ENCODE assay signal across 28 mouse cellular contexts in the genomic region with DNA sequence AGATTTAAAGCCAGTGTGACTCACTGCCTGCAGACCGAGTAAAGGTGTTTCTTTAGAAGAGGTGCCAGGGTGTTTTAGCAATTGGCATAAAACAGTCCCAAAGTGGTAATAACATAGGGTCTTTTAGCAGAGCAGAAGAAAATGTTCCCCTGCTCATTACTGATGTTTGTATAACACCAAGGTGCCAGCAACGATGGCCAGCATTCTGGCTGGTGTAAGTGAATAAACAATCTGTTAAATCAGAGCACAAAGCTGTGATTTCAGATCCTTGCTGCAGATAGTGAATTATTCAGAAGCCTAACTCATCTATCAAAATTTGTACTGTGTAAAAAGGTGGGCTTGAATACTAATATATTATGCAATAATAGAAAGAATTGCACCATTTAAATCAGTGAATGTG.
DNase-seq lines count a peak whose midpoint lies in the region; ATAC-seq and TF ChIP-seq lines count a peak whose summit lies in the region.
"Had no signal": no experiment of that assay in that cellular context is flagged by ENCODE, and none has a peak within 500 bp of the region (broad histone marks: within the 10 kb centered on the region; RNA-seq: fewer than 3 reads in every experiment).

No protein-coding gene starts in this region.

- DNase-seq in layer of hippocampus, adult 11-12 months (ENCODE audit: low spot score) = peak; percentile 5
- no peak for DNase-seq in layer of hippocampus, postnatal 25 days (ENCODE audit: extremely low spot score in 1 of 2, low spot score in 1 of 2)
- peak; percentile 0 to 26 for DNase-seq in layer of hippocampus, adult 18-20 months (ENCODE audit: low spot score in 2 of 2)
- DNase-seq in layer of hippocampus, postnatal 36 days = peak; percentile 1 to 3
- no peak for DNase-seq in thymus, postnatal 14 days
- no peak for DNase-seq in liver, postnatal 0 days
- DNase-seq: adrenal gland, postnatal 10 days; cerebellum, postnatal 25 days; gastrocnemius, postnatal 14 days; kidney, adult 2 months; kidney, postnatal 36 days; lung, postnatal 36 days; thymus, postnatal 25 days had no signal

- no peak overlapping the region for H3K4me2 ChIP-seq in forebrain, embryonic 15.5 days (replicated peaks)
- no peak overlapping the region for H3K4me2 ChIP-seq in forebrain, embryonic 12.5 days
- no peak overlapping the region for H3K4me2 ChIP-seq in liver, postnatal 0 days (ENCODE audit: low read depth, low read length)
- H3K4me2 ChIP-seq: embryonic facial prominence, embryonic 15.5 days; heart, embryonic 15.5 days; hindbrain, embryonic 12.5 days; intestine, embryonic 15.5 days; liver, embryonic 15.5 days; midbrain, embryonic 12.5 days; neural tube, embryonic 12.5 days had no signal

- no peaks in the 10 kb centered on the region for H3K4me1 ChIP-seq in forebrain, embryonic 15.5 days
- H3K4me1 ChIP-seq in forebrain, embryonic 12.5 days = no peaks in the 10 kb centered on the region
- H3K4me1 ChIP-seq in liver, postnatal 0 days (ENCODE audit: insufficient read depth) = no peaks in the 10 kb centered on the region
- H3K4me1 ChIP-seq: embryonic facial prominence, embryonic 10.5 days; embryonic facial prominence, embryonic 15.5 days; heart, embryonic 10.5 days; heart, embryonic 15.5 days; hindbrain, embryonic 12.5 days; intestine, embryonic 15.5 days; liver, embryonic 15.5 days; megakaryocyte, embryonic 14.5 days; midbrain, embryonic 12.5 days; neural tube, embryonic 12.5 days had no signal

- H3K36me3 ChIP-seq in forebrain, embryonic 15.5 days = no peaks in the 10 kb centered on the region
- no peaks in the 10 kb centered on the region for H3K36me3 ChIP-seq in forebrain, embryonic 12.5 days (replicated peaks)
- H3K36me3 ChIP-seq in liver, postnatal 0 days (replicated peaks; ENCODE audit: insufficient read depth, low read length) = no peaks in the 10 kb centered on the region
- H3K36me3 ChIP-seq: embryonic facial prominence, embryonic 10.5 days; embryonic facial prominence, embryonic 15.5 days; heart, embryonic 10.5 days; heart, embryonic 15.5 days; hindbrain, embryonic 12.5 days; intestine, embryonic 15.5 days; liver, embryonic 15.5 days; midbrain, embryonic 12.5 days; neural tube, embryonic 12.5 days had no signal

- H3K4me3 ChIP-seq in forebrain, embryonic 15.5 days = no peak overlapping the region
- H3K4me3 ChIP-seq in forebrain, embryonic 12.5 days (replicated peaks) = no peak overlapping the region
- H3K4me3 ChIP-seq in liver, postnatal 0 days (ENCODE audit: low read depth, low read length) = no peak overlapping the region
- H3K4me3 ChIP-seq: embryonic facial prominence, embryonic 10.5 days; embryonic facial prominence, embryonic 15.5 days; heart, embryonic 10.5 days; heart, embryonic 15.5 days; hindbrain, embryonic 12.5 days; intestine, embryonic 15.5 days; liver, embryonic 15.5 days; megakaryocyte, embryonic 14.5 days; midbrain, embryonic 12.5 days; myocyte; neural tube, embryonic 12.5 days had no signal

- no peak for TF ChIP-seq EP300 in liver, postnatal 0 days (IDR thresholded peaks at IDR 0.05; ENCODE audit: low read depth)

- no peaks in the 10 kb centered on the region for H3K9me3 ChIP-seq in forebrain, embryonic 15.5 days
- H3K9me3 ChIP-seq in forebrain, embryonic 12.5 days = no peaks in the 10 kb centered on the region
- no peaks in the 10 kb centered on the region for H3K9me3 ChIP-seq in liver, postnatal 0 days (ENCODE audit: low read length)
- H3K9me3 ChIP-seq: embryonic facial prominence, embryonic 10.5 days; embryonic facial prominence, embryonic 15.5 days; heart, embryonic 10.5 days; heart, embryonic 15.5 days; hindbrain, embryonic 12.5 days; intestine, embryonic 15.5 days; liver, embryonic 15.5 days; megakaryocyte, embryonic 14.5 days; midbrain, embryonic 12.5 days; neural tube, embryonic 12.5 days had no signal

- 34% methylated on average over 2 of the region's 2 CpGs for WGBS in forebrain, embryonic 15.5 days
- 66% methylated on average over 2 of the region's 2 CpGs for WGBS in forebrain, embryonic 12.5 days
- 58% methylated on average over 2 of the region's 2 CpGs for WGBS in liver, postnatal 0 days (ENCODE audit: insufficient replicate concordance)

- no peak overlapping the region for H3K9ac ChIP-seq in forebrain, embryonic 15.5 days (replicated peaks)
- no peak overlapping the region for H3K9ac ChIP-seq in forebrain, embryonic 12.5 days
- H3K9ac ChIP-seq in liver, postnatal 0 days (replicated peaks) = no peak overlapping the region
- H3K9ac ChIP-seq: embryonic facial prominence, embryonic 15.5 days; heart, embryonic 15.5 days; hindbrain, embryonic 12.5 days; intestine, embryonic 15.5 days; liver, embryonic 15.5 days; midbrain, embryonic 12.5 days; neural tube, embryonic 12.5 days had no signal

- no peak overlapping the region for H3K27ac ChIP-seq in forebrain, embryonic 15.5 days (replicated peaks)
- no peak overlapping the region for H3K27ac ChIP-seq in forebrain, embryonic 12.5 days
- H3K27ac ChIP-seq in liver, postnatal 0 days (ENCODE audit: low read depth) = no peak overlapping the region
- H3K27ac ChIP-seq: embryonic facial prominence, embryonic 10.5 days; embryonic facial prominence, embryonic 15.5 days; heart, embryonic 10.5 days; heart, embryonic 15.5 days; hindbrain, embryonic 12.5 days; hindbrain, postnatal 0 days; intestine, embryonic 15.5 days; liver, embryonic 15.5 days; midbrain, embryonic 12.5 days; neural tube, embryonic 12.5 days had no signal

- no peak for TF ChIP-seq CTCF in liver, postnatal 0 days (IDR thresholded peaks at IDR 0.05; ENCODE audit: low read depth)

- ATAC-seq in forebrain, embryonic 15.5 days (replicated peaks) = peak; percentile 48; the same call in 1 of the 2 replicates
- no peak for ATAC-seq in forebrain, embryonic 12.5 days (ENCODE audit: low FRiP score)
- no peak for ATAC-seq in liver, postnatal 0 days
- ATAC-seq: hindbrain, postnatal 0 days; intestine, embryonic 15.5 days; Patski had no signal

- H3K27me3 ChIP-seq in forebrain, embryonic 15.5 days = no peaks in the 10 kb centered on the region
- no peaks in the 10 kb centered on the region for H3K27me3 ChIP-seq in forebrain, embryonic 12.5 days
- no peaks in the 10 kb centered on the region for H3K27me3 ChIP-seq in liver, postnatal 0 days (ENCODE audit: insufficient read depth, low read length)
- H3K27me3 ChIP-seq: embryonic facial prominence, embryonic 15.5 days; heart, embryonic 15.5 days; hindbrain, embryonic 12.5 days; intestine, embryonic 15.5 days; liver, embryonic 15.5 days; megakaryocyte, embryonic 14.5 days; midbrain, embryonic 12.5 days; neural tube, embryonic 12.5 days; Patski had no signal

Comparison
In these comparisons a context has a peak if more than half of its experiments do, and no peak if none do; other contexts are left out.
1. DNase-seq: peak in layer of hippocampus, adult 11-12 months (single experiment), layer of hippocampus, adult 18-20 months (2 of 2) and layer of hippocampus, postnatal 36 days (2 of 2); none in layer of hippocampus, postnatal 25 days (0 of 2), thymus, postnatal 14 days (single experiment) and liver, postnatal 0 days (single experiment).